Mouse (Mus musculus) limb, embryonic 14.5 days (tissue): ENCODE results near the gene Cdkn1c. TPM values are rescaled to one million over a fixed set of nuclear protein-coding genes. Genes with fewer than 3 reads are reported as not detected.

Experiments used
- ATAC-seq: fragments of 200-750 bp; cut with Nextera tagmentation; 2 replicates; pipeline ENCODE4 v1.8.0; 2017; ENCODE audit warnings: low read depth, moderate number of reproducible peaks, moderate TSS enrichment; ENCODE audit not compliant: low FRiP score
- DNase-seq: peaks from one replicate; pipeline ENCODE4 v3.0.0-alpha.2; 2015; ENCODE audit warnings: low spot score
- H3K27ac ChIP-seq: fragments of 300-500 bp; sonication (generic); replicated peaks from 2 replicates; pipeline ENCODE4 v1.5.1; 2014; ENCODE audit warnings: low read depth, mild to moderate bottlenecking, low read length, moderate library complexity, mixed read lengths
- H3K27me3 ChIP-seq: fragments of 300-500 bp; sonication (generic); 2 replicates; pipeline ENCODE4 v1.6.1; 2014; ENCODE audit warnings: low read length, mixed read lengths; ENCODE audit not compliant: control insufficient read depth, insufficient read depth
- H3K36me3 ChIP-seq: fragments of 300-500 bp; sonication (generic); 2 replicates; pipeline ENCODE4 v1.6.1; 2014; ENCODE audit warnings: mild to moderate bottlenecking, low read length, moderate library complexity, mixed read lengths; ENCODE audit not compliant: control insufficient read depth, insufficient read depth
- H3K4me1 ChIP-seq: fragments of 300-500 bp; sonication (generic); 2 replicates; pipeline ENCODE4 v1.6.1; 2014; ENCODE audit warnings: antibody characterized with exemption, low read length, mixed read lengths; ENCODE audit not compliant: control insufficient read depth, insufficient read depth
- H3K4me2 ChIP-seq: fragments of 300-500 bp; sonication (generic); replicated peaks from 2 replicates; pipeline ENCODE4 v1.6.1; 2014; ENCODE audit warnings: low read depth, mild to moderate bottlenecking, low read length, moderate library complexity; ENCODE audit not compliant: severe bottlenecking
- H3K4me3 ChIP-seq: fragments of 300-500 bp; sonication (generic); replicated peaks from 2 replicates; pipeline ENCODE4 v1.5.1; 2014; ENCODE audit warnings: low read length
- H3K9ac ChIP-seq: fragments of 300-500 bp; sonication (generic); 2 replicates; pipeline ENCODE4 v1.6.1; 2014; ENCODE audit warnings: mild to moderate bottlenecking, low read depth, low read length, moderate library complexity; ENCODE audit not compliant: severe bottlenecking
- H3K9me3 ChIP-seq: fragments of 300-500 bp; sonication (generic); 2 replicates; pipeline ENCODE4 v1.6.1; 2016; ENCODE audit warnings: low read length; ENCODE audit not compliant: control insufficient read depth
- POLR2A ChIP-seq: fragments of 200-500 bp; IDR thresholded peaks from 2 replicates; pipeline ENCODE4 v1.8.0; 2012; ENCODE audit warnings: inconsistent platforms, mild to moderate bottlenecking, moderate library complexity, borderline replicate concordance; ENCODE audit not compliant: insufficient read depth, insufficient read length; ENCODE audit errors: extremely low read depth
- WGBS: fragments of 180-500 bp; shearing (Covaris S2); extraction: QIAGEN DNeasy Blood & Tissue Kit; methylation state at CpG from one replicate; pipeline ENCODE4 v1.1.7; 2014; 5-methylcytosine and 5-hydroxymethylcytosine counted together
- polyA plus RNA-seq, 2 experiments: library from polyadenylated mRNA; depleted of rRNA in 1 of 2; stranded (reverse) in 1 of 2; unstranded in 1 of 2; fragments of >200 nt; fragmentation: Nextera tagmentation in 1 of 2; extraction: Ambion mirVana in 1 of 2; gene quantifications; 2 replicates each; pipeline versions ENCODE4 v1.2.1 to v1.2.3; 2012 to 2014

Gene Cdkn1c
- polyA plus RNA-seq, 2 experiments = 1,240 to 2,200 TPM

DNA sequence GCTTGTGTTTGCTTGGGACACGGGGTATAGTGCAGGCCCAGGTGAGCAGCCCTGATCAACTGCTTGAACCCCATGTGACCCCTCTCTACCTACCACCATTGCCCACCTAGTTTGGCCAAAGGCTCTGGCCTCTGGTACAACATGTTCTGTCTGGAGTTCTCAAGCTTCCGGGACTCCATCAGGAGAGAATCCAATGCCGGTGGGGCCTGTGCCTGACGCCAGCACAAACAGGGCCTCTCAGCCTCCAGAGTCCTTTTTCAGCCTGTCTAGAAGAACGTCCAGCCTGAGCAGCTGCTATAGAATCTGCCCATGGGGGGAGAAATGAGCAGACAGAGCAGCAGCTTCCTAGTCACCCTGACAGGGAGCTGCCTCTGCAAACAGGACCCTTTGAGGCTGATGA lies 43.0 kb downstream of the Cdkn1c start:
- 74% methylated on average over 5 of the region's 5 CpGs for WGBS
- Histone ChIP-seq H3K36me3 (no peaks in the 10 kb centered on the region), H3K27ac (no peak overlapping the region), H3K4me1 (peaks cover 20% of the 10 kb centered on the region), H3K4me3 (no peak overlapping the region), H3K9me3 (no peaks in the 10 kb centered on the region), H3K27me3 (no peaks in the 10 kb centered on the region), H3K4me2 (no peak overlapping the region), H3K9ac (no peak overlapping the region)
- DNase-seq = no peak
- TF ChIP-seq POLR2A = no peak
- ATAC-seq = no peak

GRCm38 (mm10) chr7:143416406-143416805 lies 44.4 kb downstream of the Cdkn1c start:
- Histone ChIP-seq H3K4me3 (no peak overlapping the region), H3K27me3 (no peaks in the 10 kb centered on the region), H3K9ac (no peak overlapping the region), H3K4me2 (no peak overlapping the region), H3K27ac (no peak overlapping the region), H3K4me1 (peaks cover 20% of the 10 kb centered on the region), H3K36me3 (no peaks in the 10 kb centered on the region), H3K9me3 (no peaks in the 10 kb centered on the region)
- ATAC-seq = no peak
- TF ChIP-seq POLR2A = no peak
- DNase-seq = no peak
- 46% methylated on average over 12 of the region's 12 CpGs for WGBS

DNA sequence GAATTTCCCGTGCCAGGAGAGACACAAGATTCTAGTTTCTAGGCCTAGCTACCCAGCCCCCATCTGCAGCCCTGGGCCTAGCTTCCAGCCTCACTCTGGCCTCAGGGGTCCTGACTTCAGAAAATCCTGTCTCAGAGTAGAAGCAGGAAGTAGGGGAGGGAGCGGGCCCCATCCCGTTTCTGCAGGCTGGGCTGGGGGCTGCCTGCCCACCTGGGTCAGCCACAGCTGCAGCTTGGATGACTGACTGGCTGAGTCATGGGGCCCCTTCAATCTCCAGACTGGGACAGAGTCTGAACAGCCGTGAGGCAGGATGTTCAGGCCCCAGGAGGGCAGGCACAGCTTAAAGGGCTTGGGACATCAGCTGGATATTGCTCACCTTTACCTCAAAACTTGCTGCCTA lies 45.8 kb downstream of the Cdkn1c start:
- H3K9ac ChIP-seq = peak overlapping the region; percentile 26; the same call in 1 of the 2 replicates
- H3K9me3 ChIP-seq = no peaks in the 10 kb centered on the region
- H3K36me3 ChIP-seq = no peaks in the 10 kb centered on the region
- no peak overlapping the region for H3K4me3 ChIP-seq
- TF ChIP-seq POLR2A = no peak
- H3K27me3 ChIP-seq = no peaks in the 10 kb centered on the region
- DNase-seq (no peak), ATAC-seq (peak; percentile 61)
- H3K27ac ChIP-seq = peak overlapping the region; percentile 48; the same call in 1 of the 2 replicates
- H3K4me1 ChIP-seq = peaks cover 20% of the 10 kb centered on the region
- H3K4me2 ChIP-seq = no peak overlapping the region
- 25% methylated on average over 4 of the region's 4 CpGs for WGBS

- no peak for TF ChIP-seq POLR2A
- Histone ChIP-seq H3K27me3 (no peaks in the 10 kb centered on the region), H3K4me2 (no peak overlapping the region), H3K4me3 (no peak overlapping the region), H3K4me1 (peaks cover 38% of the 10 kb centered on the region), H3K27ac (no peak overlapping the region), H3K9ac (no peak overlapping the region), H3K36me3 (no peaks in the 10 kb centered on the region), H3K9me3 (no peaks in the 10 kb centered on the region)
- ATAC-seq (no peak), DNase-seq (no peak)
- 74% methylated on average over 6 of the region's 6 CpGs for WGBS
Observed at GRCm38 (mm10) chr7:143412606-143413005, 48.2 kb downstream of the Cdkn1c start.

- Histone ChIP-seq H3K27ac (peak overlapping the region; percentile 82), H3K36me3 (no peaks in the 10 kb centered on the region), H3K27me3 (no peaks in the 10 kb centered on the region), H3K9me3 (no peaks in the 10 kb centered on the region), H3K4me2 (no peak overlapping the region), H3K9ac (peak overlapping the region; percentile 21; the same call in 1 of the 2 replicates), H3K4me3 (no peak overlapping the region), H3K4me1 (peaks cover 20% of the 10 kb centered on the region)
- 28% methylated on average over 13 of the region's 13 CpGs for WGBS
- no peak for TF ChIP-seq POLR2A
- DNase-seq (peak; percentile 79), ATAC-seq (peak; percentile 79)
Observed at GRCm38 (mm10) chr7:143408615-143409021, 52.2 kb downstream of the Cdkn1c start.

Other genes starting within 250 kb of the Cdkn1c start
- gene Slc22a18, start 12.7 kb upstream of the Cdkn1c start, polyA plus RNA-seq (2012; rRNA removed) = 3.3 and 5.3 TPM in 2 replicates
- gene Slc22a18, start 12.7 kb upstream of the Cdkn1c start, polyA plus RNA-seq (2014; fragmentation: Nextera tagmentation; extraction: Ambion mirVana) = 2.3 and 2.6 TPM in 2 replicates
- 23.3 and 34.7 TPM in 2 replicates for gene Phlda2, start 42.1 kb upstream of the Cdkn1c start, polyA plus RNA-seq (2012; rRNA removed)
- 13.7 and 14.1 TPM in 2 replicates for gene Phlda2, start 42.1 kb upstream of the Cdkn1c start, polyA plus RNA-seq (2014; fragmentation: Nextera tagmentation; extraction: Ambion mirVana)
- gene Nap1l4, start 88.1 kb upstream of the Cdkn1c start, polyA plus RNA-seq (2012; rRNA removed) = 146 and 192 TPM in 2 replicates
- 116 and 121 TPM in 2 replicates for gene Nap1l4, start 88.1 kb upstream of the Cdkn1c start, polyA plus RNA-seq (2014; fragmentation: Nextera tagmentation; extraction: Ambion mirVana)
- 35.9 and 48.0 TPM in 2 replicates for gene Cars, start 139.0 kb upstream of the Cdkn1c start, polyA plus RNA-seq (2012; rRNA removed)
- 48.9 and 55.8 TPM in 2 replicates for gene Cars, start 139.0 kb upstream of the Cdkn1c start, polyA plus RNA-seq (2014; fragmentation: Nextera tagmentation; extraction: Ambion mirVana)
- 0.35 and 0.51 TPM in 2 replicates for gene Tnfrsf26, start 167.7 kb upstream of the Cdkn1c start, polyA plus RNA-seq (2012; rRNA removed)
- 0.54 and 0.61 TPM in 2 replicates for gene Tnfrsf26, start 167.7 kb upstream of the Cdkn1c start, polyA plus RNA-seq (2014; fragmentation: Nextera tagmentation; extraction: Ambion mirVana)
- 20.5 and 24.4 TPM in 2 replicates for gene Tnfrsf22, start 188.6 kb upstream of the Cdkn1c start, polyA plus RNA-seq (2012; rRNA removed)
- 10.7 and 13.0 TPM in 2 replicates for gene Tnfrsf22, start 188.6 kb upstream of the Cdkn1c start, polyA plus RNA-seq (2014; fragmentation: Nextera tagmentation; extraction: Ambion mirVana)
- 5.5 TPM in 2 replicates for gene Tnfrsf23, start 224.8 kb upstream of the Cdkn1c start, polyA plus RNA-seq (2012; rRNA removed)
- gene Tnfrsf23, start 224.8 kb upstream of the Cdkn1c start, polyA plus RNA-seq (2014; fragmentation: Nextera tagmentation; extraction: Ambion mirVana) = 2.8 and 3.2 TPM in 2 replicates